Mouse (Mus musculus) embryonic facial prominence, embryonic 15.5 days (tissue): Measurements from ENCODE around the gene Tmem115. TPM values are rescaled to one million over a fixed set of nuclear protein-coding genes. Genes with fewer than 3 reads are reported as not detected.

Experiments used
- ATAC-seq: fragments of 200-750 bp; cut with Nextera tagmentation; 2 replicates; pipeline ENCODE4 v1.8.0; 2017; ENCODE audit warnings: low read depth, moderate TSS enrichment; ENCODE audit not compliant: insufficient number of reproducible peaks, low FRiP score, low TSS enrichment
- H3K27ac ChIP-seq: fragments of 300-500 bp; sonication (generic); replicated peaks from 2 replicates; pipeline ENCODE4 v1.5.1; 2015; ENCODE audit warnings: mild to moderate bottlenecking, inconsistent platforms
- H3K27me3 ChIP-seq: fragments of 300-500 bp; sonication (generic); 2 replicates; pipeline ENCODE4 v1.6.1; 2015; ENCODE audit warnings: inconsistent platforms
- H3K36me3 ChIP-seq: fragments of 300-500 bp; sonication (generic); 2 replicates; pipeline ENCODE4 v1.6.1; 2015; ENCODE audit warnings: mild to moderate bottlenecking, inconsistent platforms
- H3K4me1 ChIP-seq: fragments of 300-500 bp; sonication (generic); 2 replicates; pipeline ENCODE4 v1.6.1; 2015; ENCODE audit warnings: inconsistent platforms
- H3K4me2 ChIP-seq: fragments of 300-500 bp; sonication (generic); replicated peaks from 2 replicates; pipeline ENCODE4 v1.6.1; 2015; ENCODE audit warnings: mild to moderate bottlenecking, inconsistent platforms
- H3K4me3 ChIP-seq: fragments of 300-500 bp; sonication (generic); replicated peaks from 2 replicates; pipeline ENCODE4 v1.5.1; 2015; ENCODE audit warnings: mild to moderate bottlenecking, inconsistent platforms
- H3K9ac ChIP-seq: fragments of 300-500 bp; sonication (generic); 2 replicates; pipeline ENCODE4 v1.6.1; 2015; ENCODE audit warnings: inconsistent platforms
- H3K9me3 ChIP-seq: fragments of 300-500 bp; sonication (generic); replicated peaks from 2 replicates; pipeline ENCODE4 v1.6.1; 2016; ENCODE audit warnings: inconsistent platforms
- WGBS: fragments of 180-500 bp; shearing (Covaris S2); methylation state at CpG from one replicate; pipeline ENCODE4 v1.1.7; 2015; 5-methylcytosine and 5-hydroxymethylcytosine counted together
- polyA plus RNA-seq: library from polyadenylated mRNA; unstranded; fragments of >200 nt; fragmentation: Nextera tagmentation; extraction: Ambion mirVana; gene quantifications from 2 replicates; pipeline ENCODE4 v1.2.1, GENCODE M21; 2015

Tmem115 gene
- polyA plus RNA-seq: 51.6 and 53.3 TPM in 2 replicates

GRCm38 (mm10) chr9:107533791-107534407 is at the start of gene Tmem115:
TSS of gene Tmem115 (plus strand) at chr9:107533945.
- H3K9ac ChIP-seq: peak within 1 kb of the TSS; percentile 93
- peak within 1 kb of the TSS; percentile 92 for H3K27ac ChIP-seq
- H3K27me3 ChIP-seq: no peaks in the 10 kb centered on the region
- peaks cover 19% of the 10 kb centered on the region for H3K36me3 ChIP-seq
- peaks cover 30% of the 10 kb centered on the region for H3K4me1 ChIP-seq
- H3K4me2 ChIP-seq: peak within 1 kb of the TSS; percentile 83
- ATAC-seq: peak; percentile 99
- under 1% methylated on average over 48 of the region's 48 CpGs for WGBS
- H3K9me3 ChIP-seq: no peaks in the 10 kb centered on the region
- peak within 1 kb of the TSS; percentile 87 for H3K4me3 ChIP-seq

- Histone ChIP-seq H3K9ac (no peak overlapping the region), H3K36me3 (no peaks in the 10 kb centered on the region), H3K4me2 (no peak overlapping the region), H3K4me3 (no peak overlapping the region), H3K4me1 (peaks cover 30% of the 10 kb centered on the region), H3K9me3 (no peaks in the 10 kb centered on the region), H3K27ac (no peak overlapping the region), H3K27me3 (0 out of 2 replicates have a peak, but pooled peaks cover 3% of the 10 kb centered on the region)
- 58% methylated on average over 17 of the region's 17 CpGs for WGBS
- ATAC-seq: no peak
These were observed 49.4 kb upstream of the Tmem115 start for GRCm38 (mm10) chr9:107484302-107484701.

- peaks cover 26% of the 10 kb centered on the region for H3K4me1 ChIP-seq
- ATAC-seq: no peak
These were observed 49.0 kb upstream of the Tmem115 start for GRCm38 (mm10) chr9:107484766-107485165.

GRCm38 (mm10) chr9:107486086-107486485 is 47.7 kb upstream of the Tmem115 start:
- no peak overlapping the region for H3K9ac ChIP-seq
- H3K4me2 ChIP-seq: no peak overlapping the region
- peaks cover 13% of the 10 kb centered on the region; the same call in 1 of the 2 replicates for H3K4me1 ChIP-seq
- no peak overlapping the region for H3K4me3 ChIP-seq
- ATAC-seq: no peak
- H3K27me3 ChIP-seq: 0 out of 2 replicates have a peak, but pooled peaks cover 3% of the 10 kb centered on the region
- H3K9me3 ChIP-seq: no peaks in the 10 kb centered on the region
- 57% methylated on average over 10 of the region's 10 CpGs for WGBS
- H3K36me3 ChIP-seq: no peaks in the 10 kb centered on the region
- H3K27ac ChIP-seq: no peak overlapping the region

More at GRCm38 (mm10) chr9:107484766-107485165, 49.0 kb upstream of the Tmem115 start:
- Histone ChIP-seq H3K4me3 (no peak overlapping the region), H3K36me3 (no peaks in the 10 kb centered on the region), H3K4me2 (no peak overlapping the region), H3K27ac (no peak overlapping the region), H3K9ac (no peak overlapping the region), H3K9me3 (no peaks in the 10 kb centered on the region), H3K27me3 (0 out of 2 replicates have a peak, but pooled peaks cover 3% of the 10 kb centered on the region)
- WGBS: 79% methylated on average over 6 of the region's 6 CpGs

GRCm38 (mm10) chr9:107486507-107487225 is 47.1 kb upstream of the Tmem115 start:
- no peak overlapping the region for H3K4me3 ChIP-seq
- H3K27ac ChIP-seq: no peak overlapping the region
- ATAC-seq: no peak
- no peaks in the 10 kb centered on the region for H3K36me3 ChIP-seq
- H3K4me1 ChIP-seq: peaks cover 8% of the 10 kb centered on the region; the same call in 1 of the 2 replicates
- H3K9me3 ChIP-seq: no peaks in the 10 kb centered on the region
- no peak overlapping the region for H3K9ac ChIP-seq
- no peak overlapping the region for H3K4me2 ChIP-seq
- no peaks in the 10 kb centered on the region for H3K27me3 ChIP-seq
- WGBS: 64% methylated on average over 6 of the region's 6 CpGs

- Histone ChIP-seq H3K4me2 (no peak overlapping the region), H3K4me1 (peaks cover 10% of the 10 kb centered on the region; the same call in 1 of the 2 replicates), H3K9me3 (no peaks in the 10 kb centered on the region), H3K27ac (no peak overlapping the region), H3K27me3 (no peaks in the 10 kb centered on the region), H3K9ac (no peak overlapping the region), H3K36me3 (no peaks in the 10 kb centered on the region), H3K4me3 (no peak overlapping the region)
- 0 out of 2 replicates have a peak, but pooled peaks have one; percentile 44 for ATAC-seq
- 46% methylated on average over 8 of the region's 8 CpGs for WGBS
These were observed 43.6 kb upstream of the Tmem115 start for GRCm38 (mm10) chr9:107490146-107490545.

GRCm38 (mm10) chr9:107490625-107491024 is 43.1 kb upstream of the Tmem115 start:
- Histone ChIP-seq H3K9ac (no peak overlapping the region), H3K27me3 (no peaks in the 10 kb centered on the region), H3K9me3 (no peaks in the 10 kb centered on the region), H3K4me1 (peaks cover 10% of the 10 kb centered on the region; the same call in 1 of the 2 replicates), H3K4me3 (no peak overlapping the region), H3K4me2 (no peak overlapping the region), H3K27ac (no peak overlapping the region), H3K36me3 (no peaks in the 10 kb centered on the region)
- WGBS: 71% methylated on average over 6 of the region's 6 CpGs
- no peak for ATAC-seq

GRCm38 (mm10) chr9:107493511-107493910 is 40.2 kb upstream of the Tmem115 start:
- no peak overlapping the region for H3K4me3 ChIP-seq
- H3K27me3 ChIP-seq: no peaks in the 10 kb centered on the region
- H3K36me3 ChIP-seq: no peaks in the 10 kb centered on the region
- peaks cover 10% of the 10 kb centered on the region; the same call in 1 of the 2 replicates for H3K4me1 ChIP-seq
- 4% methylated on average over 1 of the region's 1 CpGs for WGBS
- no peak overlapping the region for H3K27ac ChIP-seq
- no peak overlapping the region for H3K4me2 ChIP-seq
- no peaks in the 10 kb centered on the region for H3K9me3 ChIP-seq
- ATAC-seq: peak; percentile 26; the same call in 1 of the 2 replicates
- no peak overlapping the region for H3K9ac ChIP-seq

GRCm38 (mm10) chr9:107494238-107494637 is 39.5 kb upstream of the Tmem115 start:
- 71% methylated on average over 12 of the region's 12 CpGs for WGBS

GRCm38 (mm10) chr9:107496359-107496758 is 37.4 kb upstream of the Tmem115 start:
- Histone ChIP-seq H3K36me3 (no peaks in the 10 kb centered on the region), H3K9ac (no peak overlapping the region), H3K4me2 (no peak overlapping the region), H3K4me3 (no peak overlapping the region), H3K27ac (no peak overlapping the region), H3K27me3 (no peaks in the 10 kb centered on the region), H3K4me1 (0 out of 2 replicates have a peak, but pooled peaks cover 10% of the 10 kb centered on the region), H3K9me3 (no peaks in the 10 kb centered on the region)
- 81% methylated on average over 3 of the region's 3 CpGs for WGBS
- ATAC-seq: no peak

More at GRCm38 (mm10) chr9:107494238-107494637, 39.5 kb upstream of the Tmem115 start:
- peaks cover 10% of the 10 kb centered on the region; the same call in 1 of the 2 replicates for H3K4me1 ChIP-seq
- ATAC-seq: no peak
- no peak overlapping the region for H3K4me3 ChIP-seq
- H3K9ac ChIP-seq: no peak overlapping the region
- H3K4me2 ChIP-seq: no peak overlapping the region
- H3K36me3 ChIP-seq: no peaks in the 10 kb centered on the region
- no peak overlapping the region for H3K27ac ChIP-seq
- H3K27me3 ChIP-seq: no peaks in the 10 kb centered on the region
- H3K9me3 ChIP-seq: no peaks in the 10 kb centered on the region

GRCm38 (mm10) chr9:107500708-107501286 is 32.9 kb upstream of the Tmem115 start:
- Histone ChIP-seq H3K9ac (no peak overlapping the region), H3K4me1 (no peaks in the 10 kb centered on the region), H3K4me2 (no peak overlapping the region), H3K9me3 (no peaks in the 10 kb centered on the region), H3K4me3 (no peak overlapping the region), H3K36me3 (no peaks in the 10 kb centered on the region), H3K27me3 (no peaks in the 10 kb centered on the region), H3K27ac (no peak overlapping the region)
- WGBS: 82% methylated on average over 3 of the region's 3 CpGs
- ATAC-seq: no peak
